Mouse (Mus musculus): ENCODE data around the gene Cacna1c. TPM values are rescaled to one million over a fixed set of nuclear protein-coding genes. Genes with fewer than 3 reads are reported as not detected.
"Not testable (repeated sequence)": the region's sequence is repeated elsewhere in the genome, so short reads cannot be mapped to it uniquely, and the experiment has no call there.

The Cacna1c gene
- total and polyA plus RNA-seq, 3 experiments: 36.7 to 97.5 (median 93.5) TPM

- no peak for DNase-seq
Measured at GRCm38 (mm10) chr6:119213375-119213774, 17.2 kb upstream of the Cacna1c start.

- DNase-seq: not testable (repeated sequence)
Measured at GRCm38 (mm10) chr6:119206006-119206405, 9.8 kb upstream of the Cacna1c start.

- no peak for DNase-seq
Measured at GRCm38 (mm10) chr6:119204915-119205314, 8.7 kb upstream of the Cacna1c start.

- DNase-seq: no peak
Measured at GRCm38 (mm10) chr6:119204286-119204685, 8.1 kb upstream of the Cacna1c start.

- DNase-seq: no peak
Measured at GRCm38 (mm10) chr6:119201575-119201974, 5.4 kb upstream of the Cacna1c start.

- DNase-seq: no peak
Measured at GRCm38 (mm10) chr6:119200362-119200761, 4.1 kb upstream of the Cacna1c start.

- DNase-seq: no peak
Measured at GRCm38 (mm10) chr6:119199274-119199879, 3.2 kb upstream of the Cacna1c start.

GRCm38 (mm10) chr6:119198534-119199273 lies 2.5 kb upstream of the Cacna1c start:
- DNase-seq: no peak

GRCm38 (mm10) chr6:119194601-119195000 lies 1.6 kb downstream of the Cacna1c start:
- DNase-seq: no peak

GRCm38 (mm10) chr6:119194161-119194560 lies 2.1 kb downstream of the Cacna1c start:
- DNase-seq: no peak

- DNase-seq: no peak
Measured at GRCm38 (mm10) chr6:119193571-119194154, 2.6 kb downstream of the Cacna1c start.

- DNase-seq: no peak
Measured at GRCm38 (mm10) chr6:119191478-119191877, 4.7 kb downstream of the Cacna1c start.

- DNase-seq: no peak
Measured at GRCm38 (mm10) chr6:119187631-119188030, 8.6 kb downstream of the Cacna1c start.

GRCm38 (mm10) chr6:119186658-119187057 lies 9.6 kb downstream of the Cacna1c start:
- no peak for DNase-seq

GRCm38 (mm10) chr6:119183781-119184180 lies 12.4 kb downstream of the Cacna1c start:
- DNase-seq: no peak

- DNase-seq: no peak
Measured at GRCm38 (mm10) chr6:119182211-119182610, 14.0 kb downstream of the Cacna1c start.

GRCm38 (mm10) chr6:119180188-119180587 lies 16.0 kb downstream of the Cacna1c start:
- DNase-seq: peak; percentile 62

- peak; percentile 32 for DNase-seq
Measured at GRCm38 (mm10) chr6:119177101-119177500, 19.1 kb downstream of the Cacna1c start.

- no peak for DNase-seq
Measured at GRCm38 (mm10) chr6:119176103-119176502, 20.1 kb downstream of the Cacna1c start.

GRCm38 (mm10) chr6:119175078-119175853 lies 21.0 kb downstream of the Cacna1c start, which contains the start of gene Dcp1b:
Dcp1b (plus strand) TSS chr6:119175253.
- DNase-seq: peak; percentile 93

- DNase-seq: no peak
Measured at GRCm38 (mm10) chr6:119174307-119175074, 21.7 kb downstream of the Cacna1c start.

GRCm38 (mm10) chr6:119165677-119166076 lies 30.5 kb downstream of the Cacna1c start:
- DNase-seq: no peak

Data from adrenal gland, adult 2 months (tissue).